Mouse (Mus musculus): ENCODE data around the gene Rassf3. TPM values are rescaled to one million over a fixed set of nuclear protein-coding genes. Genes with fewer than 3 reads are reported as not detected.
A peak's percentile ranks its signal among the peaks of the same experiment; 100 is the strongest.

Gene Rassf3
- polyA plus RNA-seq, 1 experiment from 2014 or later: 13.5 TPM

GRCm38 (mm10) chr10:121486350-121486749, 10.2 kb upstream of the Rassf3 start:
- no peak overlapping the region for H3K9ac ChIP-seq
- H3K27me3 ChIP-seq (replicated peaks): no peaks in the 10 kb centered on the region
- H3K9me3 ChIP-seq: no peaks in the 10 kb centered on the region
- ATAC-seq (ENCODE audit: low FRiP score, low read depth): no peak
- WGBS: 92% methylated on average over 9 of the region's 9 CpGs
- no peaks in the 10 kb centered on the region for H3K36me3 ChIP-seq
- no peaks in the 10 kb centered on the region for H3K4me1 ChIP-seq
- no peak overlapping the region for H3K4me3 ChIP-seq
- no peak overlapping the region for H3K27ac ChIP-seq
- H3K4me2 ChIP-seq (replicated peaks): no peak overlapping the region

- 78% methylated on average over 1 of the region's 1 CpGs for WGBS
- Histone ChIP-seq H3K4me1 (no peaks in the 10 kb centered on the region), H3K9ac (no peak overlapping the region), H3K4me3 (no peak overlapping the region), H3K4me2 (replicated peaks) (no peak overlapping the region), H3K9me3 (no peaks in the 10 kb centered on the region), H3K27ac (no peak overlapping the region), H3K36me3 (no peaks in the 10 kb centered on the region), H3K27me3 (replicated peaks) (no peaks in the 10 kb centered on the region)
- ATAC-seq (ENCODE audit: low FRiP score, low read depth): no peak
Measured at GRCm38 (mm10) chr10:121483364-121483763, 7.2 kb upstream of the Rassf3 start.

- Histone ChIP-seq H3K9ac (no peak overlapping the region), H3K4me3 (no peak overlapping the region), H3K27ac (no peak overlapping the region), H3K4me1 (peaks cover 11% of the 10 kb centered on the region), H3K9me3 (no peaks in the 10 kb centered on the region), H3K36me3 (no peaks in the 10 kb centered on the region), H3K4me2 (replicated peaks) (no peak overlapping the region), H3K27me3 (replicated peaks) (no peaks in the 10 kb centered on the region)
- WGBS: 90% methylated on average over 10 of the region's 10 CpGs
- no peak for ATAC-seq (ENCODE audit: low FRiP score, low read depth)
Measured at GRCm38 (mm10) chr10:121481141-121481540, 5.0 kb upstream of the Rassf3 start.

- Histone ChIP-seq H3K4me3 (no peak overlapping the region), H3K4me1 (peaks cover 20% of the 10 kb centered on the region), H3K9ac (no peak overlapping the region), H3K27ac (no peak overlapping the region), H3K27me3 (replicated peaks) (0 out of 2 replicates have a peak, but pooled peaks cover 4% of the 10 kb centered on the region), H3K9me3 (no peaks in the 10 kb centered on the region), H3K4me2 (replicated peaks) (no peak overlapping the region), H3K36me3 (no peaks in the 10 kb centered on the region)
- WGBS: 85% methylated on average over 1 of the region's 1 CpGs
- no peak for ATAC-seq (ENCODE audit: low FRiP score, low read depth)
Measured at GRCm38 (mm10) chr10:121479987-121480386, 3.8 kb upstream of the Rassf3 start.

- peak overlapping the region; percentile 99 for H3K4me2 ChIP-seq (replicated peaks)
- H3K9ac ChIP-seq: no peak overlapping the region
- H3K9me3 ChIP-seq: no peaks in the 10 kb centered on the region
- H3K27ac ChIP-seq: 0 out of 2 replicates have a peak overlapping the region, but pooled peaks have one; percentile 15
- H3K4me3 ChIP-seq: no peak overlapping the region
- H3K4me1 ChIP-seq: peaks cover 38% of the 10 kb centered on the region
- no peaks in the 10 kb centered on the region for H3K36me3 ChIP-seq
- ATAC-seq (ENCODE audit: low FRiP score, low read depth): no peak
- 0 out of 2 replicates have a peak, but pooled peaks cover 4% of the 10 kb centered on the region for H3K27me3 ChIP-seq (replicated peaks)
- WGBS: 8% methylated on average over 10 of the region's 10 CpGs
Measured at GRCm38 (mm10) chr10:121477433-121477832, 1.3 kb upstream of the Rassf3 start.

- 19% methylated on average over 8 of the region's 8 CpGs for WGBS
- H3K9me3 ChIP-seq: no peaks in the 10 kb centered on the region
- H3K36me3 ChIP-seq: no peaks in the 10 kb centered on the region
- peaks cover 38% of the 10 kb centered on the region for H3K4me1 ChIP-seq
- H3K4me3 ChIP-seq: no peak overlapping the region
- H3K4me2 ChIP-seq (replicated peaks): peak overlapping the region; percentile 99
- no peak overlapping the region for H3K27ac ChIP-seq
- H3K27me3 ChIP-seq (replicated peaks): 0 out of 2 replicates have a peak, but pooled peaks cover 4% of the 10 kb centered on the region
- ATAC-seq (ENCODE audit: low FRiP score, low read depth): 0 out of 2 replicates have a peak, but pooled peaks have one; percentile 4
- no peak overlapping the region for H3K9ac ChIP-seq
Measured at GRCm38 (mm10) chr10:121476968-121477337, 806 bp upstream of the Rassf3 start.

- peak overlapping the region; percentile 67 for H3K4me3 ChIP-seq
- under 1% methylated on average over 45 of the region's 45 CpGs for WGBS
Measured at GRCm38 (mm10) chr10:121475672-121476146, 438 bp downstream of the Rassf3 start.

GRCm38 (mm10) chr10:121475101-121475671, 961 bp downstream of the Rassf3 start:
- H3K36me3 ChIP-seq: no peaks in the 10 kb centered on the region
- peak overlapping the region; percentile 67 for H3K4me3 ChIP-seq
- peaks cover 38% of the 10 kb centered on the region for H3K4me1 ChIP-seq
- H3K4me2 ChIP-seq (replicated peaks): peak overlapping the region; percentile 99
- WGBS: 2% methylated on average over 31 of the region's 31 CpGs
- H3K27ac ChIP-seq: no peak overlapping the region
- no peak; the same call in 1 of the 2 replicates for ATAC-seq (ENCODE audit: low FRiP score, low read depth)
- H3K9me3 ChIP-seq: no peaks in the 10 kb centered on the region
- H3K9ac ChIP-seq: peak overlapping the region; percentile 76
- H3K27me3 ChIP-seq (replicated peaks): 0 out of 2 replicates have a peak, but pooled peaks cover 4% of the 10 kb centered on the region

More at GRCm38 (mm10) chr10:121475672-121476146, 438 bp downstream of the Rassf3 start:
- Histone ChIP-seq H3K9ac (peak overlapping the region; percentile 76), H3K9me3 (no peaks in the 10 kb centered on the region), H3K4me2 (replicated peaks) (peak overlapping the region; percentile 99), H3K4me1 (peaks cover 38% of the 10 kb centered on the region), H3K36me3 (no peaks in the 10 kb centered on the region), H3K27ac (no peak overlapping the region), H3K27me3 (replicated peaks) (0 out of 2 replicates have a peak, but pooled peaks cover 4% of the 10 kb centered on the region)
- no peak; the same call in none of the 2 replicates for ATAC-seq (ENCODE audit: low FRiP score, low read depth)

GRCm38 (mm10) chr10:121474288-121474687, 1.9 kb downstream of the Rassf3 start:
- Histone ChIP-seq H3K36me3 (no peaks in the 10 kb centered on the region), H3K4me3 (peak overlapping the region; percentile 67), H3K27me3 (replicated peaks) (0 out of 2 replicates have a peak, but pooled peaks cover 4% of the 10 kb centered on the region), H3K9ac (no peak overlapping the region), H3K9me3 (no peaks in the 10 kb centered on the region), H3K27ac (no peak overlapping the region), H3K4me1 (peaks cover 38% of the 10 kb centered on the region), H3K4me2 (replicated peaks) (peak overlapping the region; percentile 99)
- 35% methylated on average over 4 of the region's 4 CpGs for WGBS
- ATAC-seq (ENCODE audit: low FRiP score, low read depth): no peak

- no peak for ATAC-seq (ENCODE audit: low FRiP score, low read depth)
- Histone ChIP-seq H3K4me3 (peak overlapping the region; percentile 67; the same call in 1 of the 2 replicates), H3K4me1 (peaks cover 38% of the 10 kb centered on the region), H3K27me3 (replicated peaks) (0 out of 2 replicates have a peak, but pooled peaks cover 4% of the 10 kb centered on the region), H3K4me2 (replicated peaks) (peak overlapping the region; percentile 99), H3K27ac (no peak overlapping the region), H3K9me3 (no peaks in the 10 kb centered on the region), H3K36me3 (no peaks in the 10 kb centered on the region), H3K9ac (no peak overlapping the region)
- WGBS: 72% methylated on average over 12 of the region's 12 CpGs
Measured at GRCm38 (mm10) chr10:121473723-121474215, 2.4 kb downstream of the Rassf3 start.

GRCm38 (mm10) chr10:121472593-121473217, 3.4 kb downstream of the Rassf3 start:
- Histone ChIP-seq H3K4me2 (replicated peaks) (peak overlapping the region; percentile 9; the same call in 1 of the 2 replicates), H3K36me3 (no peaks in the 10 kb centered on the region), H3K9me3 (no peaks in the 10 kb centered on the region), H3K9ac (no peak overlapping the region), H3K27ac (no peak overlapping the region), H3K4me3 (no peak overlapping the region), H3K27me3 (replicated peaks) (0 out of 2 replicates have a peak, but pooled peaks cover 4% of the 10 kb centered on the region), H3K4me1 (peaks cover 42% of the 10 kb centered on the region)
- no peak for ATAC-seq (ENCODE audit: low FRiP score, low read depth)
- 88% methylated on average over 11 of the region's 11 CpGs for WGBS

GRCm38 (mm10) chr10:121471570-121472197, 4.5 kb downstream of the Rassf3 start:
- Histone ChIP-seq H3K9ac (no peak overlapping the region), H3K4me1 (peaks cover 36% of the 10 kb centered on the region), H3K36me3 (no peaks in the 10 kb centered on the region), H3K4me2 (replicated peaks) (no peak overlapping the region), H3K27me3 (replicated peaks) (0 out of 2 replicates have a peak, but pooled peaks cover 4% of the 10 kb centered on the region), H3K9me3 (no peaks in the 10 kb centered on the region), H3K27ac (no peak overlapping the region), H3K4me3 (no peak overlapping the region)
- no peak for ATAC-seq (ENCODE audit: low FRiP score, low read depth)
- WGBS: 40% methylated on average over 8 of the region's 8 CpGs

Measured in neural tube, embryonic 12.5 days (tissue).